Mouse (Mus musculus) lung, postnatal 14 days (tissue): ENCODE measurements around the gene Kctd12b.
"Not testable (repeated sequence)": the region's sequence is repeated elsewhere in the genome, so short reads cannot be mapped to it uniquely, and the experiment has no call there.

Experiments
- DNase-seq: peaks from one replicate; pipeline ENCODE4 v3.0.0; 2021

Gene Kctd12b

GRCm38 (mm10) chrX:153695782-153696395 lies at the start of gene Kctd12b:
TSS of gene Kctd12b (minus strand) at chrX:153696391.
- DNase-seq = peak; percentile 10

GRCm38 (mm10) chrX:153742493-153742892 lies 46.3 kb upstream of the Kctd12b start:
- no peak for DNase-seq

GRCm38 (mm10) chrX:153735697-153736096 lies 39.5 kb upstream of the Kctd12b start:
- DNase-seq = no peak

- no peak for DNase-seq
Measured at GRCm38 (mm10) chrX:153724400-153724799, 28.2 kb upstream of the Kctd12b start.

GRCm38 (mm10) chrX:153723110-153723916 lies 27.1 kb upstream of the Kctd12b start, which contains the start of gene Nbdy:
TSS of gene Nbdy (plus strand) at chrX:153723590.
- peak; percentile 51 for DNase-seq

- DNase-seq = peak; percentile 12
Measured at GRCm38 (mm10) chrX:153719602-153720001, 23.4 kb upstream of the Kctd12b start.

GRCm38 (mm10) chrX:153716716-153717115 lies 20.5 kb upstream of the Kctd12b start:
- no peak for DNase-seq

GRCm38 (mm10) chrX:153707735-153708134 lies 11.5 kb upstream of the Kctd12b start:
- peak; percentile 14 for DNase-seq

GRCm38 (mm10) chrX:153700463-153700862 lies 4.3 kb upstream of the Kctd12b start:
- DNase-seq = no peak

GRCm38 (mm10) chrX:153668233-153668632 lies 28.0 kb downstream of the Kctd12b start:
- not testable (repeated sequence) for DNase-seq

- no peak for DNase-seq
Measured at GRCm38 (mm10) chrX:153664903-153665302, 31.3 kb downstream of the Kctd12b start.

GRCm38 (mm10) chrX:153656949-153657348 lies 39.2 kb downstream of the Kctd12b start:
- DNase-seq = no peak

- DNase-seq = peak; percentile 0
Measured at GRCm38 (mm10) chrX:153640615-153641014, 55.6 kb downstream of the Kctd12b start.

GRCm38 (mm10) chrX:153636247-153636646 lies 59.9 kb downstream of the Kctd12b start:
- peak; percentile 11 for DNase-seq
